Mouse (Mus musculus) stomach, postnatal 0 days (tissue): ENCODE measurements around the gene Atp8b4.

Experiments used
- CTCF ChIP-seq: IDR thresholded peaks from 2 replicates; pipeline ENCODE4 v1.5.1; 2016; ENCODE audit warnings: antibody characterized with exemption, low read depth, mild to moderate bottlenecking, moderate library complexity
- EP300 ChIP-seq: optimal IDR thresholded peaks from 2 replicates; pipeline ENCODE3; 2016; ENCODE audit warnings: antibody characterized with exemption

DNA sequence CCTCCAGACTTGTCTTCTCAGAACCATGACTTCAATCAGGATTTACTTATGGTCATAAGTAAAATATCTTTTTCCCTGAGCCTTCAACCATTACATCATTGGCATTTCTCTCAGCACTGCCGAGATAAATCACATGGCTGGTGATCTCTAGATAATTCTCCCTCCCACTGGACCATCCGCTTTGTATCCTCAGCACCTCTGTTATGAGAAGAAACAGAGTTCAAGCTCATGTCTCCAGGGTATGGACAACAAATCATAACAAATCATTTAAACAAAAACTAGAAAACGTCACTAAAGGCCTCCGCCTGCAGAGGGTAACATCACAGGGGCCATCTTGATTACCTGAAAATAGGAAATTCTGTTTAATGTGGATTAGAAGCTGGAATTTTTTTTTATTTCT, 58.9 kb downstream of the Atp8b4 start:
- TF ChIP-seq CTCF (no peak), EP300 (no peak)
